Mouse (Mus musculus) midbrain, postnatal 0 days (tissue): Measurements from ENCODE around the gene Pakap. TPM values are rescaled to one million over a fixed set of nuclear protein-coding genes. Genes with fewer than 3 reads are reported as not detected.

Experiments
- ATAC-seq: fragments of 200-750 bp; cut with Nextera tagmentation; 2 replicates; pipeline ENCODE4 v1.8.0; 2017; ENCODE audit warnings: moderate number of reproducible peaks, mild to moderate bottlenecking, moderate TSS enrichment, moderate library complexity; ENCODE audit not compliant: low FRiP score
- DNase-seq: peaks from one replicate; pipeline ENCODE4 v3.0.0-alpha.2; 2015; ENCODE audit warnings: low spot score
- H3K27ac ChIP-seq: fragments of 300-500 bp; sonication (generic); 2 replicates; pipeline ENCODE4 v1.5.1; 2014; ENCODE audit warnings: low read depth, mild to moderate bottlenecking, low read length, mixed read lengths
- H3K27me3 ChIP-seq: fragments of 300-500 bp; sonication (generic); 2 replicates; pipeline ENCODE4 v1.6.1; 2014; ENCODE audit warnings: low read length, control low read depth, mixed read lengths; ENCODE audit not compliant: insufficient read depth
- H3K36me3 ChIP-seq: fragments of 300-500 bp; sonication (generic); 2 replicates; pipeline ENCODE4 v1.6.1; 2014; ENCODE audit warnings: low read length, control low read depth, mixed read lengths; ENCODE audit not compliant: insufficient read depth
- H3K4me1 ChIP-seq: fragments of 300-500 bp; sonication (generic); 2 replicates; pipeline ENCODE4 v1.6.1; 2014; ENCODE audit warnings: mild to moderate bottlenecking, control low read depth, antibody characterized with exemption, low read length, mixed read lengths; ENCODE audit not compliant: insufficient read depth
- H3K4me2 ChIP-seq: fragments of 300-500 bp; sonication (generic); 2 replicates; pipeline ENCODE4 v1.6.1; 2014; ENCODE audit warnings: low read depth, mild to moderate bottlenecking, low read length, mixed read lengths; ENCODE audit not compliant: poor library complexity, severe bottlenecking
- H3K4me3 ChIP-seq: fragments of 300-500 bp; sonication (generic); 2 replicates; pipeline ENCODE4 v1.5.1; 2014; ENCODE audit warnings: low read depth, mild to moderate bottlenecking, low read length, moderate library complexity
- H3K9ac ChIP-seq: fragments of 300-500 bp; sonication (generic); replicated peaks from 2 replicates; pipeline ENCODE4 v1.6.1; 2014; ENCODE audit warnings: mild to moderate bottlenecking, low read length, moderate library complexity, mixed read lengths; ENCODE audit not compliant: poor library complexity, severe bottlenecking
- H3K9me3 ChIP-seq: fragments of 300-500 bp; sonication (generic); 2 replicates; pipeline ENCODE4 v1.6.1; 2016; ENCODE audit warnings: low read length, control low read depth
- CTCF ChIP-seq: IDR thresholded peaks from 2 replicates; pipeline ENCODE4 v1.5.1; 2016; ENCODE audit warnings: antibody characterized with exemption, mild to moderate bottlenecking
- WGBS: fragments of 180-500 bp; shearing (Covaris S2); extraction: QIAGEN DNeasy Blood & Tissue Kit; methylation state at CpG from one replicate; pipeline ENCODE4 v1.1.7; 2014; 5-methylcytosine and 5-hydroxymethylcytosine counted together
- polyA plus RNA-seq: library from polyadenylated mRNA; unstranded; fragments of >200 nt; fragmentation: Nextera tagmentation; extraction: Ambion mirVana; gene quantifications from 2 replicates; pipeline ENCODE4 v1.2.1, GENCODE M21; 2015
- total RNA-seq: library from RNA; depleted of rRNA; stranded (reverse); fragments of >200 nt; gene quantifications from 2 replicates; pipeline ENCODE4 v1.2.3, GENCODE M21; 2014

Pakap gene
- total and polyA plus RNA-seq, 2 experiments from 2014 or later, result 8.4 to 13.5 TPM

DNA sequence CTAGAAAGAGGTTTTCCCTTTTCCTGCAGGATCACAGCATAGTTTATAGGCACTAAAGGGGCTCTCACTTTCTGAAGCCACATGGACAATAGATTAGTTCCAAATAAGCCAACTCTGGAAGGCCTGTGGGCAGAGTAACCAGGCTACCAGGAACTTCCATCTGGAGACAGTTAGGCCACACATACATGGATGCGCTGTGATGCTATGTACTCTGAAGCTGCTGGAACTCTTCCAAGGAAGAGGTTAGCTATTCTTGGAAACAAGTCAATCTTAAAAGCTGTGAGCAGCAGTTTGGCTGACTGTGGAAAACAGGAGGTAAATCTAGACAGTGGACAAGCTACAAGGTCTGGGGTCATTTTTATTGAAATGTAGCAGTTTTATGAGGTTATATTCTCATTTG lies 196.4 kb downstream of the Pakap start:
- H3K4me3 ChIP-seq, result no peak overlapping the region
- no peaks in the 10 kb centered on the region for H3K9me3 ChIP-seq
- no peaks in the 10 kb centered on the region for H3K27me3 ChIP-seq
- TF ChIP-seq CTCF, result no peak
- WGBS, result 58% methylated on average over 1 of the region's 1 CpGs
- no peak overlapping the region for H3K4me2 ChIP-seq
- DNase-seq (peak; percentile 77), ATAC-seq (no peak)
- no peaks in the 10 kb centered on the region for H3K36me3 ChIP-seq
- no peaks in the 10 kb centered on the region for H3K4me1 ChIP-seq
- no peak overlapping the region for H3K9ac ChIP-seq
- no peak overlapping the region for H3K27ac ChIP-seq

GRCm38 (mm10) chr4:57764926-57765325 lies 196.9 kb downstream of the Pakap start:
- ATAC-seq (no peak), DNase-seq (no peak)
- Histone ChIP-seq H3K27me3 (no peaks in the 10 kb centered on the region), H3K4me1 (no peaks in the 10 kb centered on the region), H3K27ac (no peak overlapping the region), H3K9ac (no peak overlapping the region), H3K4me2 (no peak overlapping the region), H3K36me3 (no peaks in the 10 kb centered on the region), H3K9me3 (no peaks in the 10 kb centered on the region), H3K4me3 (no peak overlapping the region)
- TF ChIP-seq CTCF, result no peak
- 91% methylated on average over 1 of the region's 1 CpGs for WGBS

GRCm38 (mm10) chr4:57765806-57766205 lies 197.8 kb downstream of the Pakap start:
- H3K4me1 ChIP-seq, result no peaks in the 10 kb centered on the region
- H3K36me3 ChIP-seq, result no peaks in the 10 kb centered on the region
- DNase-seq (no peak), ATAC-seq (no peak)
- 14% methylated on average over 4 of the region's 4 CpGs for WGBS
- H3K4me3 ChIP-seq, result no peak overlapping the region
- H3K9ac ChIP-seq, result no peak overlapping the region
- H3K27me3 ChIP-seq, result no peaks in the 10 kb centered on the region
- H3K27ac ChIP-seq, result no peak overlapping the region
- no peak overlapping the region for H3K4me2 ChIP-seq
- TF ChIP-seq CTCF, result no peak
- no peaks in the 10 kb centered on the region for H3K9me3 ChIP-seq

GRCm38 (mm10) chr4:57769007-57769406 lies 201.0 kb downstream of the Pakap start:
- Histone ChIP-seq H3K4me1 (no peaks in the 10 kb centered on the region), H3K27me3 (no peaks in the 10 kb centered on the region), H3K36me3 (no peaks in the 10 kb centered on the region), H3K4me3 (no peak overlapping the region), H3K4me2 (no peak overlapping the region), H3K9ac (no peak overlapping the region), H3K9me3 (no peaks in the 10 kb centered on the region), H3K27ac (no peak overlapping the region)
- DNase-seq, result no peak
- WGBS, result 83% methylated on average over 3 of the region's 3 CpGs
- ATAC-seq, result no peak
- no peak for TF ChIP-seq CTCF

GRCm38 (mm10) chr4:57770185-57770823 lies 202.3 kb downstream of the Pakap start:
- 57% methylated on average over 4 of the region's 4 CpGs for WGBS
- Histone ChIP-seq H3K9ac (no peak overlapping the region), H3K36me3 (no peaks in the 10 kb centered on the region), H3K4me1 (no peaks in the 10 kb centered on the region), H3K27me3 (no peaks in the 10 kb centered on the region), H3K4me3 (no peak overlapping the region), H3K4me2 (no peak overlapping the region), H3K9me3 (no peaks in the 10 kb centered on the region), H3K27ac (no peak overlapping the region)
- DNase-seq (no peak), ATAC-seq (no peak)
- no peak for TF ChIP-seq CTCF

DNA sequence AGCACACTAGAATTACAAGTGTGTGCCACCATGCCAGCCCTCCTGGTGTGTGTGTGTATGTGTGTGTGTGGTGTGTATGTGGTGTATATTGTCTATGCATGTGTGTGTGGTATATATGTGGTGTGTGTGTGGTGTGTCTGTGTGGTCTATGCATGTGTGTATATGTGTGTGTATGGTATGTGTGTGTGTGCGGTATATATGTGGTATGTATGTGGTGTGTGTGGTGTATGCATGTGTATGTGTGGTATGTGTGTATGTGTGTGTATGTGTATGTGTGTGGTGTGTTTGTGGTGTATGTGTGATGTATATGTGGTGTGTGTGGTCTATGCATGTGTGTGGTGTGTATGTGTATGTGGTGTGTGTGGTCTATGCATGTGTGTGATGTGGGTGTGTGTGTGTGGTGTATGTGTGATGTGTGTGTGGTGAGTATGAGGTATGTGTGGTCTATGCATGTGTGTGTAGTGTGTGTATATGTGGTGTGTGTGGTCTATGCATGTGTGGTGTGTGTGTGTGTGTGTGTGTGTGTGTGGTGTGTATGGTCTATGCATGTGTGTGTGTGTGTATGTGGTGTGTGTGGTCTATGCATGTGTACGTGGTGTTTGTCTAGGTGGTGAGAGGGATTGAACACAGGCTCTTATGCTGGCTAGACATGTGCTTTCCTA lies 203.7 kb downstream of the Pakap start:
- H3K36me3 ChIP-seq, result no peaks in the 10 kb centered on the region
- H3K27me3 ChIP-seq, result no peaks in the 10 kb centered on the region
- no peaks in the 10 kb centered on the region for H3K4me1 ChIP-seq
- H3K4me2 ChIP-seq, result no peak overlapping the region
- DNase-seq (no peak), ATAC-seq (0 out of 2 replicates have a peak, but pooled peaks have one; percentile 38)
- no peak overlapping the region for H3K4me3 ChIP-seq
- H3K9ac ChIP-seq, result no peak overlapping the region
- no peak overlapping the region for H3K27ac ChIP-seq
- H3K9me3 ChIP-seq, result no peaks in the 10 kb centered on the region
- no peak for TF ChIP-seq CTCF
- 86% methylated on average over 2 of the region's 2 CpGs for WGBS
